Comparison of ENCODE assay signal across 12 mouse cellular contexts in genomic region chr3:81916030-81916686, GRCm38 (mm10). TPM values are rescaled to one million over a fixed set of nuclear protein-coding genes. Genes with fewer than 3 reads are reported as not detected.
DNase-seq lines count a peak whose midpoint lies in the region; ATAC-seq lines count a peak whose summit lies in the region.
"Had no signal": no experiment of that assay in that cellular context is flagged by ENCODE, and none has a peak within 500 bp of the region (broad histone marks: within the 10 kb centered on the region; RNA-seq: fewer than 3 reads in every experiment).

No protein-coding gene starts in this region.

- no peak for ATAC-seq in heart, embryonic 12.5 days (ENCODE audit: insufficient number of reproducible peaks, low FRiP score)
- peak; percentile 60 for ATAC-seq in common myeloid progenitor, adult 5-6 weeks (replicated peaks; ENCODE audit: low read depth, poor library complexity, severe bottlenecking)
- peak; percentile 72; the same call in 1 of the 2 replicates for ATAC-seq in hindbrain, embryonic 16.5 days

- no peak overlapping the region for H3K4me2 ChIP-seq in heart, embryonic 12.5 days
- no peak overlapping the region for H3K4me2 ChIP-seq in hindbrain, embryonic 16.5 days (ENCODE audit: low read length)
- H3K4me2 ChIP-seq: limb, embryonic 15.5 days had no signal

- H3K27ac ChIP-seq in heart, embryonic 12.5 days (ENCODE audit: poor library complexity, severe bottlenecking), result no peak overlapping the region
- H3K27ac ChIP-seq in hindbrain, embryonic 16.5 days (ENCODE audit: low read depth, low read length), result no peak overlapping the region
- H3K27ac ChIP-seq: forebrain, embryonic 10.5 days; limb, embryonic 15.5 days had no signal

- 0 out of 2 replicates have a peak, but pooled peaks cover 3% of the 10 kb centered on the region for H3K4me1 ChIP-seq in heart, embryonic 12.5 days (replicated peaks)
- no peaks in the 10 kb centered on the region for H3K4me1 ChIP-seq in hindbrain, embryonic 16.5 days (ENCODE audit: control insufficient read depth, insufficient read depth, low read depth, low read length)
- H3K4me1 ChIP-seq: limb, embryonic 15.5 days had no signal

- H3K36me3 ChIP-seq in heart, embryonic 12.5 days, result no peaks in the 10 kb centered on the region
- no peaks in the 10 kb centered on the region for H3K36me3 ChIP-seq in hindbrain, embryonic 16.5 days (ENCODE audit: control insufficient read depth, insufficient read depth, low read length)
- H3K36me3 ChIP-seq: forebrain, embryonic 10.5 days; limb, embryonic 15.5 days had no signal

- 65% methylated on average over 5 of the region's 5 CpGs for WGBS in heart, embryonic 12.5 days
- WGBS in hindbrain, embryonic 16.5 days, result 51% methylated on average over 5 of the region's 5 CpGs

- DNase-seq in heart, adult 18-20 months, result peak; percentile 46 to 71
- peak; percentile 57 for DNase-seq in right cerebral cortex, adult 18-20 months
- no peak for DNase-seq in right cerebral cortex, postnatal 36 days (ENCODE audit: low spot score in 2 of 2)
- no peak for DNase-seq in frontal cortex, postnatal 10 days (ENCODE audit: low spot score in 2 of 2)
- DNase-seq in neural tube, embryonic 10.5 days (ENCODE audit: extremely low spot score, low spot score), result no peak
- DNase-seq: kidney, adult 18-20 months had no signal

- H3K9ac ChIP-seq in heart, embryonic 12.5 days, result no peak overlapping the region
- H3K9ac ChIP-seq in hindbrain, embryonic 16.5 days (ENCODE audit: low read depth, low read length), result no peak overlapping the region
- H3K9ac ChIP-seq: limb, embryonic 15.5 days had no signal

- H3K27me3 ChIP-seq in heart, embryonic 12.5 days (replicated peaks), result no peaks in the 10 kb centered on the region
- no peaks in the 10 kb centered on the region for H3K27me3 ChIP-seq in hindbrain, embryonic 16.5 days (replicated peaks; ENCODE audit: control insufficient read depth, insufficient read depth, low read length)
- H3K27me3 ChIP-seq: limb, embryonic 15.5 days had no signal

- no peaks in the 10 kb centered on the region for H3K9me3 ChIP-seq in heart, embryonic 12.5 days (replicated peaks)
- no peaks in the 10 kb centered on the region for H3K9me3 ChIP-seq in hindbrain, embryonic 16.5 days (ENCODE audit: control insufficient read depth, low read length)
- H3K9me3 ChIP-seq: forebrain, embryonic 10.5 days; limb, embryonic 15.5 days had no signal

- H3K4me3 ChIP-seq in heart, embryonic 12.5 days, result no peak overlapping the region
- H3K4me3 ChIP-seq in hindbrain, embryonic 16.5 days (ENCODE audit: low read length), result no peak overlapping the region
- H3K4me3 ChIP-seq: forebrain, embryonic 10.5 days; limb, embryonic 15.5 days had no signal

RNA-seq across cellular contexts. Expression of gene Ctso, which starts 16.2 kb away (rescaled TPM):
- 10 to 100 TPM in 1 of 2 experiments, 1 to 10 TPM in 1; 8.1 to 10.7 TPM for total RNA-seq in heart, adult 18-20 months (2021)
- polyA plus RNA-seq in heart, embryonic 12.5 days (2016; fragmentation: Nextera tagmentation; extraction: Ambion mirVana), result 17.5 and 18.7 TPM in 2 replicates
- total RNA-seq in common myeloid progenitor, adult 5-6 weeks (2017), result 15.5 and 15.6 TPM in 2 replicates
- polyA plus RNA-seq in hindbrain, embryonic 16.5 days (2015; fragmentation: Nextera tagmentation; extraction: Ambion mirVana), result 11.9 and 13.6 TPM in 2 replicates

RNA-seq across cellular contexts. Expression of gene Tdo2, which starts 59.8 kb away (rescaled TPM):
- not detected for total RNA-seq in heart, adult 18-20 months (2021)
- 0.54 and 0.78 TPM in 2 replicates for polyA plus RNA-seq in heart, embryonic 12.5 days (2016; fragmentation: Nextera tagmentation; extraction: Ambion mirVana)
- total RNA-seq in common myeloid progenitor, adult 5-6 weeks (2017), result not detected in 2 replicates
- polyA plus RNA-seq in hindbrain, embryonic 16.5 days (2015; fragmentation: Nextera tagmentation; extraction: Ambion mirVana), result 0.04 and 0.06 TPM in 2 replicates
- total RNA-seq: granulocyte monocyte progenitor cell, adult 5-6 weeks had no signal

Comparison
In these comparisons a context has a peak if more than half of its experiments do, and no peak if none do; other contexts are left out.
1. DNase-seq: peak in heart, adult 18-20 months (2 of 2) and right cerebral cortex, adult 18-20 months (single experiment); none in right cerebral cortex, postnatal 36 days (0 of 2), frontal cortex, postnatal 10 days (0 of 2) and neural tube, embryonic 10.5 days (single experiment).